Mouse (Mus musculus): ENCODE measurements around the gene Gm21627. TPM values are rescaled to one million over a fixed set of nuclear protein-coding genes. Genes with fewer than 3 reads are reported as not detected.
"Not testable (repeated sequence)": the region's sequence is repeated elsewhere in the genome, so short reads cannot be mapped to it uniquely, and the experiment has no call there.

Gm21627 gene
- polyA plus RNA-seq (2012; rRNA removed): not detected in 2 replicates

DNA sequence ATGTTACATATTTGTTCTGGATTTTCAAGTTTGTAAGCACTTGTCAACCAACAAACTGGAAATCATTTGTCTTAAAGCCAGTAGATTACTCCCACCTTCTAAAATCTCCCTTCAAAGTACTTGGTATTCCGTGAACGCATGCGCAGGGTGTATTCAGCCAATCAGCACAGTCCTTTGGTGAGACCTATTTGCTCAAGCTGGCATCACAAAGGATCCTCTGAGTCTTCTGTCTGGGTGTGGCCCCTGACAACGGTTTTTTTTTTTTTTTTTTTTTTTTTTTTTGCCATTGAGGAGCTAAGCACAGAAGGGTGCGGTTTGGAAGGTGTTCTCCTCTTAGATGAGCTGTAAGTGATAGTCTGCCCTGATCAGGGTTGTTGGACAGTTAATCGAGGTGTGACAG lies at the start of gene Gm21627:
Gene Gm21627, plus strand, starts transcription at position 301 of the 400 bp plus-strand sequence.
- not testable (repeated sequence) for H3K27ac ChIP-seq (ENCODE audit: control insufficient read depth, insufficient read depth, low read length); H3K4me3 ChIP-seq (ENCODE audit: control insufficient read depth, insufficient read depth, low read length); H3K36me3 ChIP-seq (ENCODE audit: control insufficient read depth, insufficient read depth, low read length); H3K27me3 ChIP-seq (ENCODE audit: control insufficient read depth, insufficient read depth, low read length); H3K4me1 ChIP-seq (replicated peaks; ENCODE audit: control insufficient read depth, insufficient read depth, low read length); DNase-seq
- WGBS: no CpG with 5 or more reads among the region's 6 CpGs

Measured in thymus, adult 2 months (tissue).